Mouse (Mus musculus) thymus, adult 18-20 months (tissue): ENCODE data around the gene Inpp4b.
A peak's percentile ranks its signal among the peaks of the same experiment; 100 is the strongest.

Experiments
- DNase-seq, 2 experiments: peaks; one replicate each; pipeline ENCODE4 v3.0.0; 2022; ENCODE audit warnings: mixed read lengths in 2 of 2

Gene Inpp4b

GRCm38 (mm10) chr8:81736103-81736502 is 393.7 kb downstream of the Inpp4b start:
- no peak for DNase-seq

GRCm38 (mm10) chr8:81742588-81742987 is 400.2 kb downstream of the Inpp4b start:
- no peak for DNase-seq

- no peak for DNase-seq
These were observed 400.7 kb downstream of the Inpp4b start for GRCm38 (mm10) chr8:81743040-81743439.

GRCm38 (mm10) chr8:81745439-81745838 is 403.1 kb downstream of the Inpp4b start:
- no peak for DNase-seq

GRCm38 (mm10) chr8:81751159-81751558 is 408.8 kb downstream of the Inpp4b start:
- no peak for DNase-seq

GRCm38 (mm10) chr8:81756663-81757062 is 414.3 kb downstream of the Inpp4b start:
- DNase-seq: no peak

- DNase-seq: no peak
These were observed 415.3 kb downstream of the Inpp4b start for GRCm38 (mm10) chr8:81757580-81758144.

GRCm38 (mm10) chr8:81761466-81761865 is 419.1 kb downstream of the Inpp4b start:
- DNase-seq: no peak

- peak in 1 of 2 experiments; percentile 51 for DNase-seq
These were observed 423.7 kb downstream of the Inpp4b start for GRCm38 (mm10) chr8:81766033-81766432.

GRCm38 (mm10) chr8:81767411-81768312 is 425.3 kb downstream of the Inpp4b start:
- DNase-seq: peak; percentile 25 to 53

GRCm38 (mm10) chr8:81768313-81768675 is 425.9 kb downstream of the Inpp4b start:
- peak; percentile 50 to 74 for DNase-seq

GRCm38 (mm10) chr8:81768731-81769445 is 426.5 kb downstream of the Inpp4b start:
- no peak for DNase-seq

- no peak for DNase-seq
These were observed 428.4 kb downstream of the Inpp4b start for GRCm38 (mm10) chr8:81770603-81771276.

- DNase-seq: no peak
These were observed 430.5 kb downstream of the Inpp4b start for GRCm38 (mm10) chr8:81772855-81773254.

- DNase-seq: no peak
These were observed 431.1 kb downstream of the Inpp4b start for GRCm38 (mm10) chr8:81773305-81773965.

- no peak for DNase-seq
These were observed 431.7 kb downstream of the Inpp4b start for GRCm38 (mm10) chr8:81774010-81774409.

GRCm38 (mm10) chr8:81774454-81774853 is 432.1 kb downstream of the Inpp4b start:
- DNase-seq: no peak

- no peak for DNase-seq
These were observed 434.3 kb downstream of the Inpp4b start for GRCm38 (mm10) chr8:81776516-81777237.

- no peak for DNase-seq
These were observed 435.3 kb downstream of the Inpp4b start for GRCm38 (mm10) chr8:81777704-81778103.

GRCm38 (mm10) chr8:81779440-81779839 is 437.1 kb downstream of the Inpp4b start:
- no peak for DNase-seq

- DNase-seq: no peak
These were observed 437.8 kb downstream of the Inpp4b start for GRCm38 (mm10) chr8:81780166-81780565.
